Mouse (Mus musculus): ENCODE measurements around the gene Nt5dc1. TPM values are rescaled to one million over a fixed set of nuclear protein-coding genes. Genes with fewer than 3 reads are reported as not detected.

The Nt5dc1 gene
- total and polyA plus RNA-seq, 2 experiments from 2014 or later: 0.42 to 7.5 TPM

DNA sequence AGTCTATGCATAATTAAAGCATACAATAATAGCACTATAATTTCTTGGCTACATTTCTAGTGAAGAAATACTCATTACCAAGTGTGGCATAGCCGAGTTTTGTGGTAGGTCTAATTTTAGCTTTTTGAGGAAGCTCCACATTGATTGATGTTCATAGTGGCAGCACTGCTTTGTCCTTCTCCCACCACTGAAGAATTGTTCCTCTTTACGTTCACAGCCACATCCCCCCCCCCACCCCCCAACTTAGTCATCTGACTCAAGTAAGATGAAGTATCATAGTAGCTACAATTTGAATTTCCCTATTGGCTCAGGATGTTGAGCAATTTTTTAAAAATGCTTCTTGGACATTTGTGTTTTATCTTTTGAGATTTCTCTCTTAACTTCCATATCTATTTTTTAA is 168.8 kb downstream of the Nt5dc1 start:
- H3K9me3 ChIP-seq (replicated peaks; ENCODE audit: control insufficient read depth, low read length): no peaks in the 10 kb centered on the region
- no peak for TF ChIP-seq CTCF (IDR thresholded peaks at IDR 0.05; ENCODE audit: low read depth)
- no peak for TF ChIP-seq EP300 (IDR thresholded peaks at IDR 0.05; ENCODE audit: low read depth)
- no peak for DNase-seq (ENCODE audit: low spot score)
- no peak overlapping the region for H3K4me3 ChIP-seq (ENCODE audit: low read depth, low read length)
- no peaks in the 10 kb centered on the region for H3K27me3 ChIP-seq (ENCODE audit: control insufficient read depth, insufficient read depth, low read length)
- H3K27ac ChIP-seq (ENCODE audit: low read depth): no peak overlapping the region
- H3K4me1 ChIP-seq (ENCODE audit: control insufficient read depth, insufficient read depth): no peaks in the 10 kb centered on the region
- no peak overlapping the region for H3K9ac ChIP-seq (replicated peaks; ENCODE audit: low read depth, low read length)
- WGBS: 32% methylated on average over 2 of the region's 2 CpGs
- H3K36me3 ChIP-seq (replicated peaks; ENCODE audit: control insufficient read depth, insufficient read depth, low read length): no peaks in the 10 kb centered on the region
- H3K4me2 ChIP-seq (ENCODE audit: low read depth, low read length): no peak overlapping the region
- ATAC-seq (ENCODE audit: insufficient read depth, low read depth): no peak

DNA sequence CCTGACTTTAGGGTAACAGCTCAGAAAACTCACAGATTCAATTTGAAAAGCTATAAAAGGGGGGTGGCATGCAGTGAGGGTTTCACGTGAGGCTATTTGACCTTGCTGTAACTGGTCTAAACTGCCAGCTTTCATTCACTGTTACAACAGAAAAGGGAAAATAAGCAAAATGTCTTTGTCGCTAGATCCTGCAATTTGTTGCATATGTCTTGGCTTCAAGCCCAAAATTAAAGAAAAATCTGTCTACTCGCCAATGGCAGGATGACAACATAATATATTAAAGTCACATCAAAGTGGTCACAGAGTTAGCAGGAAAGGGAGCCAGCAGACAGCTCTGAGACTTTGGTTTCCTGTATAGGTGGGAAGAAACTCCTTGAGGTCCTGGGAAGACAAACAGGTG is 170.6 kb downstream of the Nt5dc1 start:
- no peak overlapping the region for H3K4me3 ChIP-seq (ENCODE audit: low read depth, low read length)
- no peak for ATAC-seq (ENCODE audit: insufficient read depth, low read depth)

GRCm38 (mm10) chr10:34246106-34246505 is 172.2 kb downstream of the Nt5dc1 start:
- WGBS: 55% methylated on average over 2 of the region's 2 CpGs
- Histone ChIP-seq H3K4me3 (ENCODE audit: low read depth, low read length) (no peak overlapping the region), H3K9me3 (replicated peaks; ENCODE audit: control insufficient read depth, low read length) (no peaks in the 10 kb centered on the region), H3K4me2 (ENCODE audit: low read depth, low read length) (no peak overlapping the region), H3K9ac (replicated peaks; ENCODE audit: low read depth, low read length) (no peak overlapping the region), H3K27ac (ENCODE audit: low read depth) (no peak overlapping the region), H3K4me1 (ENCODE audit: control insufficient read depth, insufficient read depth) (no peaks in the 10 kb centered on the region), H3K36me3 (replicated peaks; ENCODE audit: control insufficient read depth, insufficient read depth, low read length) (no peaks in the 10 kb centered on the region), H3K27me3 (ENCODE audit: control insufficient read depth, insufficient read depth, low read length) (no peaks in the 10 kb centered on the region)
- DNase-seq (ENCODE audit: low spot score): peak; percentile 12
- TF ChIP-seq CTCF (IDR thresholded peaks at IDR 0.05; ENCODE audit: low read depth) (no peak), EP300 (IDR thresholded peaks at IDR 0.05; ENCODE audit: low read depth) (no peak)
- ATAC-seq (ENCODE audit: insufficient read depth, low read depth): peak; percentile 57; the same call in 1 of the 2 replicates

More for the DNA sequence above, 170.6 kb downstream of the Nt5dc1 start:
- no peaks in the 10 kb centered on the region for H3K27me3 ChIP-seq (ENCODE audit: control insufficient read depth, insufficient read depth, low read length)
- no peaks in the 10 kb centered on the region for H3K36me3 ChIP-seq (replicated peaks; ENCODE audit: control insufficient read depth, insufficient read depth, low read length)
- TF ChIP-seq CTCF (IDR thresholded peaks at IDR 0.05; ENCODE audit: low read depth) (no peak), EP300 (IDR thresholded peaks at IDR 0.05; ENCODE audit: low read depth) (no peak)
- H3K9me3 ChIP-seq (replicated peaks; ENCODE audit: control insufficient read depth, low read length): no peaks in the 10 kb centered on the region
- peak; percentile 26 for DNase-seq (ENCODE audit: low spot score)
- no peak overlapping the region for H3K4me2 ChIP-seq (ENCODE audit: low read depth, low read length)
- H3K4me1 ChIP-seq (ENCODE audit: control insufficient read depth, insufficient read depth): no peaks in the 10 kb centered on the region
- H3K27ac ChIP-seq (ENCODE audit: low read depth): no peak overlapping the region
- 53% methylated on average over 3 of the region's 3 CpGs for WGBS
- H3K9ac ChIP-seq (replicated peaks; ENCODE audit: low read depth, low read length): no peak overlapping the region

DNA sequence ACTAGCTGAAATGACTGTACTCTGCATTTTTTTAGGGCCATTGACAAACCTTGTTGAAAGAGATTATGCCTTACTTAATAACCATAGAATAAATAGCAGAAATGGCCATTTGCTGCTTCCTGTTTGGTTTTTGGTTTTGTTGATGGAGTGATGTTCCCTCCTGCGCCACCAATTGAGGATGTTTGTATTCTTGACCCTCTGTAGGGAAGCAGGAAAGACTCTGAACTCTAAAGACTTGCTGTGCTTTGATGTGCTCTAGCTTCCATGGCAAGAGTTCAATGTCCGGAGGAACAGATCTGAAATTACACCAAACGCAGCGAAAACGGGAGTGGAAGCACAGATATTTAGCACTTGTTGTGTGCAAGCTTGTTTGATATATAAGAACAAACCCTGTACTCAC is 173.6 kb downstream of the Nt5dc1 start:
- Histone ChIP-seq H3K4me1 (ENCODE audit: control insufficient read depth, insufficient read depth) (no peaks in the 10 kb centered on the region), H3K4me2 (ENCODE audit: low read depth, low read length) (no peak overlapping the region), H3K9ac (replicated peaks; ENCODE audit: low read depth, low read length) (no peak overlapping the region), H3K27ac (ENCODE audit: low read depth) (no peak overlapping the region), H3K4me3 (ENCODE audit: low read depth, low read length) (no peak overlapping the region), H3K9me3 (replicated peaks; ENCODE audit: control insufficient read depth, low read length) (no peaks in the 10 kb centered on the region), H3K36me3 (replicated peaks; ENCODE audit: control insufficient read depth, insufficient read depth, low read length) (no peaks in the 10 kb centered on the region), H3K27me3 (ENCODE audit: control insufficient read depth, insufficient read depth, low read length) (no peaks in the 10 kb centered on the region)
- DNase-seq (ENCODE audit: low spot score) (no peak), ATAC-seq (ENCODE audit: insufficient read depth, low read depth) (no peak)
- TF ChIP-seq EP300 (IDR thresholded peaks at IDR 0.05; ENCODE audit: low read depth): no peak
- TF ChIP-seq CTCF (IDR thresholded peaks at IDR 0.05; ENCODE audit: low read depth): no peak
- 61% methylated on average over 5 of the region's 5 CpGs for WGBS

GRCm38 (mm10) chr10:34238536-34238935 is 179.8 kb downstream of the Nt5dc1 start:
- Histone ChIP-seq H3K4me2 (ENCODE audit: low read depth, low read length) (no peak overlapping the region), H3K27ac (ENCODE audit: low read depth) (no peak overlapping the region), H3K9me3 (replicated peaks; ENCODE audit: control insufficient read depth, low read length) (no peaks in the 10 kb centered on the region), H3K9ac (replicated peaks; ENCODE audit: low read depth, low read length) (no peak overlapping the region), H3K27me3 (ENCODE audit: control insufficient read depth, insufficient read depth, low read length) (no peaks in the 10 kb centered on the region), H3K36me3 (replicated peaks; ENCODE audit: control insufficient read depth, insufficient read depth, low read length) (no peaks in the 10 kb centered on the region), H3K4me1 (ENCODE audit: control insufficient read depth, insufficient read depth) (no peaks in the 10 kb centered on the region), H3K4me3 (ENCODE audit: low read depth, low read length) (no peak overlapping the region)
- ATAC-seq (ENCODE audit: insufficient read depth, low read depth) (no peak), DNase-seq (ENCODE audit: low spot score) (no peak)
- 60% methylated on average over 4 of the region's 4 CpGs for WGBS
- TF ChIP-seq EP300 (IDR thresholded peaks at IDR 0.05; ENCODE audit: low read depth): no peak
- no peak for TF ChIP-seq CTCF (IDR thresholded peaks at IDR 0.05; ENCODE audit: low read depth)

Other genes with a start within 250 kb of the Nt5dc1 start
- gene Dse, start 210.8 kb downstream of the Nt5dc1 start, total RNA-seq (2014; rRNA removed; ENCODE audit: low replicate concordance): 19.5 and 36.9 TPM in 2 replicates
- 5.8 and 6.1 TPM in 2 replicates for gene Dse, start 210.8 kb downstream of the Nt5dc1 start, polyA plus RNA-seq (2015; fragmentation: Nextera tagmentation; extraction: Ambion mirVana)
- 56.3 and 62.1 TPM in 2 replicates for gene Tspyl1, start 136.4 kb downstream of the Nt5dc1 start, total RNA-seq (2014; rRNA removed; ENCODE audit: low replicate concordance)
- gene Tspyl1, start 136.4 kb downstream of the Nt5dc1 start, polyA plus RNA-seq (2015; fragmentation: Nextera tagmentation; extraction: Ambion mirVana): 61.2 and 69.1 TPM in 2 replicates
- 28.6 and 29.8 TPM in 2 replicates for gene Tspyl4, start 121.1 kb downstream of the Nt5dc1 start, total RNA-seq (2014; rRNA removed; ENCODE audit: low replicate concordance)
- gene Tspyl4, start 121.1 kb downstream of the Nt5dc1 start, polyA plus RNA-seq (2015; fragmentation: Nextera tagmentation; extraction: Ambion mirVana): 14.2 and 15.4 TPM in 2 replicates
- gene Col10a1, start 28.6 kb downstream of the Nt5dc1 start, total RNA-seq (2014; rRNA removed; ENCODE audit: low replicate concordance): 0.15 TPM in 1 of 2 replicates, not detected in the other
- 0.08 TPM in 2 replicates for gene Col10a1, start 28.6 kb downstream of the Nt5dc1 start, polyA plus RNA-seq (2015; fragmentation: Nextera tagmentation; extraction: Ambion mirVana)
- 0.97 and 3.5 TPM in 2 replicates for gene Frk, start 64.8 kb upstream of the Nt5dc1 start, total RNA-seq (2014; rRNA removed; ENCODE audit: low replicate concordance)
- 2.4 and 2.8 TPM in 2 replicates for gene Frk, start 64.8 kb upstream of the Nt5dc1 start, polyA plus RNA-seq (2015; fragmentation: Nextera tagmentation; extraction: Ambion mirVana)

All from heart, postnatal 0 days (tissue).